Mouse (Mus musculus) liver, embryonic 11.5 days (tissue): ENCODE data around the gene Fgfr2. TPM values are rescaled to one million over a fixed set of nuclear protein-coding genes. Genes with fewer than 3 reads are reported as not detected.

ENCODE experiments used
- ATAC-seq: fragments of 200-750 bp; cut with Nextera tagmentation; replicated peaks from 2 replicates; pipeline ENCODE4 v1.8.0; 2017; ENCODE audit warnings: moderate number of reproducible peaks, mild to moderate bottlenecking, moderate TSS enrichment, moderate library complexity; ENCODE audit not compliant: low FRiP score
- DNase-seq: peaks from one replicate; pipeline ENCODE4 v3.0.0-alpha.2; 2017; ENCODE audit warnings: low spot score
- H3K27ac ChIP-seq: fragments of 300-500 bp; sonication (generic); 2 replicates; pipeline ENCODE4 v1.5.1; 2014; ENCODE audit warnings: mild to moderate bottlenecking, low read depth, low read length, control low read depth
- H3K27me3 ChIP-seq: fragments of 300-500 bp; sonication (generic); replicated peaks from 2 replicates; pipeline ENCODE4 v1.6.1; 2014; ENCODE audit warnings: low read length, mixed read lengths; ENCODE audit not compliant: control insufficient read depth, insufficient read depth
- H3K36me3 ChIP-seq: fragments of 300-500 bp; sonication (generic); 2 replicates; pipeline ENCODE4 v1.6.1; 2014; ENCODE audit warnings: mild to moderate bottlenecking, low read length, moderate library complexity, mixed read lengths; ENCODE audit not compliant: control insufficient read depth, insufficient read depth
- H3K4me1 ChIP-seq: fragments of 300-500 bp; sonication (generic); replicated peaks from 2 replicates; pipeline ENCODE4 v1.6.1; 2014; ENCODE audit warnings: low read length, mixed read lengths; ENCODE audit not compliant: control insufficient read depth, insufficient read depth
- H3K4me2 ChIP-seq: fragments of 300-500 bp; sonication (generic); 2 replicates; pipeline ENCODE4 v1.6.1; 2014; ENCODE audit warnings: mild to moderate bottlenecking, control low read depth, moderate library complexity
- H3K4me3 ChIP-seq: fragments of 300-500 bp; sonication (generic); 2 replicates; pipeline ENCODE4 v1.5.1; 2014; ENCODE audit warnings: low read depth, low read length, control low read depth
- H3K9ac ChIP-seq: fragments of 300-500 bp; sonication (generic); 2 replicates; pipeline ENCODE4 v1.6.1; 2014; ENCODE audit warnings: low read depth, low read length, control low read depth
- H3K9me3 ChIP-seq: fragments of 300-500 bp; sonication (generic); 2 replicates; pipeline ENCODE4 v1.6.1; 2016; ENCODE audit warnings: low read length, inconsistent platforms, mixed read lengths; ENCODE audit not compliant: control insufficient read depth
- WGBS: fragments of 180-500 bp; shearing (Covaris S2); extraction: QIAGEN DNeasy Blood & Tissue Kit; methylation state at CpG from one replicate; pipeline ENCODE4 v1.1.7; 2014; 5-methylcytosine and 5-hydroxymethylcytosine counted together
- polyA plus RNA-seq: library from polyadenylated mRNA; unstranded; fragments of >200 nt; fragmentation: Nextera tagmentation; extraction: Ambion mirVana; gene quantifications from 2 replicates; pipeline ENCODE4 v1.2.1, GENCODE M21; 2014

The Fgfr2 gene
- polyA plus RNA-seq, 1 experiment from 2014 or later = 32.6 TPM

DNA sequence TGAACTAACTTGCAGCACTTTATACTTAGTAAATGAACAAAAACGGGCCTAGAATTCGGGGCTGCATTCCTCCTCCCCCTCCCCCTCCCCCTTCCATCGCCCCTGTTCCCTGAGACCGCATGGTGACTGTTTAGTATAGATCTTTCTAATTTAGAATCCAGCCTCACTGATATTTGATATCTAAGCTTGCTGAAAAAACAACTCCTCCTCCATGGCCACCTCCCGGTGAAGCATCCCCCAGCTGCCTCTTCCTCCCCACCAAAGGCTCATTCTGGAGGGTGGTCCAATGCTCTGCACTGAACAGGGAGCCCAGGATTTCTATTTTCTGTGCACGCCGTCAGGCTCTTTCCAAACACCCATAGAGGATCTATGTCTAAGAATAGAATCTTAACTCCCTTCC lies 1804.8 kb downstream of the Fgfr2 start:
- Histone ChIP-seq H3K27me3 (no peaks in the 10 kb centered on the region), H3K4me1 (no peaks in the 10 kb centered on the region), H3K4me3 (no peak overlapping the region), H3K9me3 (no peaks in the 10 kb centered on the region), H3K4me2 (no peak overlapping the region), H3K9ac (no peak overlapping the region), H3K36me3 (no peaks in the 10 kb centered on the region), H3K27ac (no peak overlapping the region)
- ATAC-seq (no peak), DNase-seq (no peak)
- 84% methylated on average over 5 of the region's 7 CpGs for WGBS

DNA sequence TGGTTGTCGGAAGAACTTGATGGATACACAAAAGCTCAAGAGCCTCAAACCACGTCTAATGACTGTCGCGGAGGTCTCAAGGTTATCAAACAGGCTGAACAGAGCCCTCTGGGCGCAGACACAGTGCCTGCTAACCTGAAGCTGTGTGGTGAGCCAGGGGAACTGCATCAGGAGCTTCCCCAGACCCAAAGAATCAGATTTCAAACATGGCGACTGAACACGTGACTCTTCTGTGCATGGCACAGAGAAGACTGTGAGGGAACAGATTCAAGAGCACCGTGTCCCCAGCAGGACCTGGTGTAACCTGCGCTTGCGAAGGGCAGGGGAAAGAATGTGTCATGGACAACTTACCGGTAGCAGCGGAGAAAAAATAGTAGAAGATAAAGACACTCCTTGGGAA lies 1805.6 kb downstream of the Fgfr2 start:
- Histone ChIP-seq H3K9me3 (no peaks in the 10 kb centered on the region), H3K36me3 (no peaks in the 10 kb centered on the region), H3K9ac (no peak overlapping the region), H3K4me2 (no peak overlapping the region), H3K4me1 (no peaks in the 10 kb centered on the region), H3K27me3 (no peaks in the 10 kb centered on the region), H3K27ac (no peak overlapping the region), H3K4me3 (no peak overlapping the region)
- ATAC-seq (no peak), DNase-seq (no peak)
- WGBS = 58% methylated on average over 12 of the region's 12 CpGs

DNA sequence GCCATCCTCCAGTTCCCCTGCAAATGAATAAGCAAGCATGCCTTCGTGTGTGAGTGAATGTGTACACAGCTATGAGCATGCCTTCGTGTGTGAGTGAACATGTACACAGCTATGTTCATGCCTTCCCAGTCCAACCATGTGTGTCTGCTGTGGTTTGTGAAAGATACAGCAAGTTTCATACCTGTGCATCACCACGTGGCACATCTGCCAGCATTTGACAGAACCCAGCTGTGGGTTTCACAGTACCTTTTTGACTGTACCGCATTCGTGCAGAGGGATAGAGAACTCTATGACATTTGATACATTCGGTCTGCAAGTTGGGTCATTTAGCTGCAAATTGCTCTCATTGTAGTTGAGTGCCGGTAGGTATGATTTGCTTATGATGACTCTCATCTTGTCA lies 1808.7 kb downstream of the Fgfr2 start:
- ATAC-seq = no peak

DNA sequence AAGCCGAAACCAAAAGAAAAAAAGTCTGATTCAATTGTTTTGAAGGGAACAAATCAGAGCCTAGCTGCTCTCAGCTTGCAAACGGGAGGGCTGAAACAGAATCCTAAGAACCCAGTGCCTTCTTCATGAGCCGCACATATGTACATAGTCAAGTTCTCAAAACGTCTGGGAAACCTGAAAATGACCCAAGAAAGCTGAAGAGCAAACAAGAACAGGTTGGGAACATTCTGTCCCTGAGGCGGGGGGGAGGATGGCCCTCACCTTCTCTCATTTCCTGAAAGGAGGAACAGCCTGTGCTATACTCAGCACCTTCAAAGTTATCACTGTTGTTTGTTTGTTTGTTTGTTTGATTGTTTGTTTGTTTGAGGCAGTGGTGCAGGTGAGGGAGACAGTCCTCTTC lies 1816.4 kb downstream of the Fgfr2 start:
- H3K4me2 ChIP-seq = no peak overlapping the region
- H3K36me3 ChIP-seq = no peaks in the 10 kb centered on the region
- WGBS = 78% methylated on average over 5 of the region's 5 CpGs
- ATAC-seq (no peak), DNase-seq (no peak)
- H3K27ac ChIP-seq = no peak overlapping the region
- no peak overlapping the region for H3K9ac ChIP-seq
- H3K9me3 ChIP-seq = no peaks in the 10 kb centered on the region
- H3K4me3 ChIP-seq = no peak overlapping the region
- no peaks in the 10 kb centered on the region for H3K4me1 ChIP-seq
- H3K27me3 ChIP-seq = no peaks in the 10 kb centered on the region

More for the DNA sequence above, 1808.7 kb downstream of the Fgfr2 start:
- H3K4me1 ChIP-seq = no peaks in the 10 kb centered on the region
- DNase-seq = no peak
- WGBS = 77% methylated on average over 7 of the region's 7 CpGs
- no peak overlapping the region for H3K4me2 ChIP-seq
- H3K9ac ChIP-seq = no peak overlapping the region
- H3K36me3 ChIP-seq = no peaks in the 10 kb centered on the region
- no peak overlapping the region for H3K4me3 ChIP-seq
- no peaks in the 10 kb centered on the region for H3K9me3 ChIP-seq
- H3K27me3 ChIP-seq = no peaks in the 10 kb centered on the region
- no peak overlapping the region for H3K27ac ChIP-seq

DNA sequence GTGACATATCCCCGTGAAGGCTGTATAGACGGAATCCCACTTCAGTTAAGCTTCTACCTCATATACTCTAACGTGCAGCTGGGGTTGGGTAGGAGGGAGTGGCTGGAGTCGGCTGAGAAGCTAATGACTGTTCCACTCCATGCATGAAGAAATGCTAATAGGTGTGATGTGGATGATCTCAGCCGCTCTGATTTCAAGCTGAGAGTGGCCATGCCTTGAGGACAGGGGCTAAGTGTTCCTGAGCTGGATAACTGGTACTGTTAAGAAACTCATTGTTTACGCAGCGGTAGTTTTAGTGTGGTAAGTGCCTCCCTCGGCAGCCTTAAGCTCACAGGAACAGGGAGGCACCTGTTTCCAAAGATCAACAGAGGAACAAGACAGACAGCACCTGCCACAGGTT lies 1819.8 kb downstream of the Fgfr2 start:
- no peak overlapping the region for H3K4me3 ChIP-seq
- H3K9me3 ChIP-seq = no peaks in the 10 kb centered on the region
- DNase-seq (no peak), ATAC-seq (no peak)
- no peaks in the 10 kb centered on the region for H3K27me3 ChIP-seq
- H3K4me1 ChIP-seq = no peaks in the 10 kb centered on the region
- H3K4me2 ChIP-seq = no peak overlapping the region
- no peak overlapping the region for H3K27ac ChIP-seq
- no peak overlapping the region for H3K9ac ChIP-seq
- no peaks in the 10 kb centered on the region for H3K36me3 ChIP-seq
- 79% methylated on average over 8 of the region's 8 CpGs for WGBS

DNA sequence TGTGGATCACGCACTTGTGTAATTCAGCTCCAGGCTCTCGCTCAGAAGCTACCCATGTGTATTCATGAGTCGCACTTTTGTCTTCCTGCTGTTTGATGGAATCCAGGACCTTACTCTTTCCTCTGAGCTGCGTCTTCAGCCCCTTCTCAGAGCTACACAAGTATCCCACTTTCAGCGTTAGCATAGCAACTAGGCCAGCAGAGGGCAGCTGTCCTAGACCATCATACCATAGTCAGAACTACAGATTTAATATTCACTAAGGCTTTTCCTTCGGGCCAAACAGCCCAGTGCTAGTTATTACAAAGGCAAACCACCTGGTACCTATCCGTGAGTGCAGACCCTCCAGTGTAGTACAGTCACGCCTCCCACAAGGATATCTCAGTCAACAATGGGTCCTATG lies 1826.0 kb downstream of the Fgfr2 start:
- 72% methylated on average over 8 of the region's 8 CpGs for WGBS
- Histone ChIP-seq H3K4me1 (no peaks in the 10 kb centered on the region), H3K27ac (no peak overlapping the region), H3K4me3 (no peak overlapping the region), H3K27me3 (no peaks in the 10 kb centered on the region), H3K4me2 (no peak overlapping the region), H3K9me3 (no peaks in the 10 kb centered on the region), H3K36me3 (no peaks in the 10 kb centered on the region), H3K9ac (no peak overlapping the region)
- ATAC-seq = no peak
- no peak for DNase-seq

DNA sequence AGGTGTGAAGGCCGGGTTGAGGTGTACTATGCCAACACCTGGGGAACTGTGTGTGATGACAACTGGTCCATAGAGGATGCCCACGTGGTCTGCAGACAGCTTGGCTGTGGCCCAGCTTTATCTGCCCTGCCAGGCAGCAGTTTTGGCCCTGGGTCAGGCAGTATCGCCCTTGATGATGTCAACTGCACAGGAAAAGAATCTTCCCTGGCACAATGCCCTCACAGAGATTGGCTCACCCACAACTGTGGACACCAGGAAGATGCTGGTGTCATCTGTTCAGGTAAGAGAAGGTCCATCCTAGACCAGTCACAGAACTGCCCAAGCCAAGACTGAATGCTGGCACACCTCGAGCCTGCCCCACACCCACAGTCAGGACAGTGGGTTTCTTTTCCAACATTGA lies 1857.3 kb downstream of the Fgfr2 start:
- DNase-seq (no peak), ATAC-seq (no peak)
- H3K4me1 ChIP-seq = no peaks in the 10 kb centered on the region
- no peak overlapping the region for H3K9ac ChIP-seq
- no peak overlapping the region for H3K4me2 ChIP-seq
- 63% methylated on average over 4 of the region's 4 CpGs for WGBS
- no peak overlapping the region for H3K27ac ChIP-seq
- H3K36me3 ChIP-seq = no peaks in the 10 kb centered on the region
- H3K27me3 ChIP-seq = no peaks in the 10 kb centered on the region
- H3K4me3 ChIP-seq = no peak overlapping the region
- H3K9me3 ChIP-seq = no peaks in the 10 kb centered on the region

DNA sequence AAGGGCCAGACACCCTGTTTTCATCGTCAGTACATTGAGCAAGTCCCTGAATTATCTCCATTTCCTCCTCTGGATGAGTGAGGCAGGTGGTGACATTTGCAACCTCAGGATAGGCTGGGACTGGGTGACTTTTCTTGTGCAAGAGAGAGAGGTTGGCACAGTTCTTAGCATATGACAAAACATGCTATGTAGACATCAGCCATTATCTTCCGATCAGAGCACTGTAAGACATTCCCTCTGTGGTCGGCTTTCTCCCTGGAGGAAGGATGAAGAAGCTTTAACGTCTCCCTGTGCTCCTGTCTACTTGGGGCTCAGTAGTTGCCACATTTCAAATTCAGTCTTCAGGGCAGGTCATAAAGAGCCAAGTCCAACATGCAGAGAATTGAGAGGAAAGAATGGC lies 1858.9 kb downstream of the Fgfr2 start:
- ATAC-seq (no peak), DNase-seq (no peak)
- Histone ChIP-seq H3K4me3 (no peak overlapping the region), H3K36me3 (no peaks in the 10 kb centered on the region), H3K9ac (no peak overlapping the region), H3K9me3 (no peaks in the 10 kb centered on the region), H3K4me2 (no peak overlapping the region), H3K27ac (no peak overlapping the region), H3K4me1 (no peaks in the 10 kb centered on the region), H3K27me3 (no peaks in the 10 kb centered on the region)
- 82% methylated on average over 4 of the region's 4 CpGs for WGBS

DNA sequence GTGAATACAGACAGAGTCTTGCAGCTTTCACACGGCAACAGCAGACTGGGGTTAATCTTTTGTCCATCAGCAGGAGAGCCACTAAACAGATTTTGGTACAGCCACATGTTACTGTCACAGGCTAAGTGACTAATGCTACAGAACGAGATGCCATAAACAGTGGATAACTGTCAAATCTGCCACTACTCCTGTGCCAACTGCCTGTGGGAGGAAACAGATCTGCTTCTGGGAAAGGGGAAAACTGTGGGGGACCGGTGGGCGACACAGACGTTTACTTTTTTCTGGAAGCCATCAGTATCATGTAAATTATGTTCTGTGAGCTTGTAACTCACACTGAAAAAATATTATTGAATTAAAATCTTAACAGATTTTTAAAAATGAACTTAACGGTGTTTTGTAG lies 1862.2 kb downstream of the Fgfr2 start:
- Histone ChIP-seq H3K27ac (no peak overlapping the region), H3K9ac (no peak overlapping the region), H3K4me1 (no peaks in the 10 kb centered on the region), H3K9me3 (no peaks in the 10 kb centered on the region), H3K27me3 (no peaks in the 10 kb centered on the region), H3K4me2 (no peak overlapping the region), H3K4me3 (no peak overlapping the region), H3K36me3 (no peaks in the 10 kb centered on the region)
- DNase-seq = no peak
- 75% methylated on average over 6 of the region's 6 CpGs for WGBS
- ATAC-seq = no peak
